Mouse (Mus musculus) intestine, postnatal 0 days (tissue): ENCODE results near the gene Stradb. TPM values are rescaled to one million over a fixed set of nuclear protein-coding genes. Genes with fewer than 3 reads are reported as not detected.

ENCODE experiments used
- ATAC-seq: fragments of 200-750 bp; cut with Nextera tagmentation; 2 replicates; pipeline ENCODE4 v1.8.0; 2017; ENCODE audit warnings: mild to moderate bottlenecking, moderate TSS enrichment, moderate library complexity
- H3K27ac ChIP-seq: fragments of 300-500 bp; sonication (generic); 2 replicates; pipeline ENCODE4 v1.5.1; 2014; ENCODE audit warnings: mild to moderate bottlenecking, low read depth, low read length, moderate library complexity
- H3K27me3 ChIP-seq: fragments of 300-500 bp; sonication (generic); replicated peaks from 2 replicates; pipeline ENCODE4 v1.6.1; 2014; ENCODE audit warnings: low read length, mixed read lengths; ENCODE audit not compliant: control insufficient read depth, insufficient read depth
- H3K36me3 ChIP-seq: fragments of 300-500 bp; sonication (generic); 2 replicates; pipeline ENCODE4 v1.6.1; 2014; ENCODE audit warnings: mild to moderate bottlenecking, moderate library complexity; ENCODE audit not compliant: control insufficient read depth, insufficient read depth
- H3K4me1 ChIP-seq: fragments of 300-500 bp; sonication (generic); replicated peaks from 2 replicates; pipeline ENCODE4 v1.6.1; 2014; ENCODE audit warnings: antibody characterized with exemption, low read length, mixed read lengths; ENCODE audit not compliant: control insufficient read depth, insufficient read depth
- H3K4me2 ChIP-seq: fragments of 300-500 bp; sonication (generic); replicated peaks from 2 replicates; pipeline ENCODE4 v1.6.1; 2014; ENCODE audit warnings: low read depth, mild to moderate bottlenecking, moderate library complexity
- H3K4me3 ChIP-seq: fragments of 300-500 bp; sonication (generic); 2 replicates; pipeline ENCODE4 v1.5.1; 2014; ENCODE audit warnings: low read depth, low read length
- H3K9ac ChIP-seq: fragments of 300-500 bp; sonication (generic); 2 replicates; pipeline ENCODE4 v1.6.1; 2014; ENCODE audit warnings: mild to moderate bottlenecking, low read depth, low read length
- H3K9me3 ChIP-seq: fragments of 300-500 bp; sonication (generic); 2 replicates; pipeline ENCODE4 v1.6.1; 2016; ENCODE audit warnings: mixed run types; ENCODE audit not compliant: control insufficient read depth
- CTCF ChIP-seq: sonication (generic); IDR thresholded peaks from 2 replicates; pipeline ENCODE4 v1.5.1; 2016; ENCODE audit warnings: low read depth, mild to moderate bottlenecking, control low read depth, antibody characterized with exemption, moderate library complexity
- WGBS: fragments of 180-500 bp; shearing (Covaris S2); extraction: QIAGEN DNeasy Blood & Tissue Kit; methylation state at CpG from one replicate; pipeline ENCODE4 v1.1.7; 2014; 5-methylcytosine and 5-hydroxymethylcytosine counted together
- polyA plus RNA-seq: library from polyadenylated mRNA; unstranded; fragments of >200 nt; fragmentation: Nextera tagmentation; extraction: Ambion mirVana; gene quantifications from 2 replicates; pipeline ENCODE4 v1.2.1, GENCODE M21; 2015

The Stradb gene
- polyA plus RNA-seq = 13.1 and 13.9 TPM in 2 replicates

GRCm38 (mm10) chr1:58973366-58974221, at the start of gene Stradb, which contains the start of gene Trak2:
Stradb (plus strand) TSS chr1:58973522.
Trak2 (minus strand) TSS chr1:58973430.
- no peaks in the 10 kb centered on the region for H3K36me3 ChIP-seq
- no peak for TF ChIP-seq CTCF
- H3K27me3 ChIP-seq = no peaks in the 10 kb centered on the region
- H3K4me3 ChIP-seq = peak within 1 kb of the TSS; percentile 95
- H3K9me3 ChIP-seq = no peaks in the 10 kb centered on the region
- H3K9ac ChIP-seq = peak within 1 kb of the TSS; percentile 87
- WGBS = under 1% methylated on average over 54 of the region's 69 CpGs
- H3K27ac ChIP-seq = peak within 1 kb of the TSS; percentile 92
- peak within 1 kb of the TSS; percentile 84 for H3K4me2 ChIP-seq
- ATAC-seq = peak; percentile 96
- 0 out of 2 replicates have a peak, but pooled peaks cover 5% of the 10 kb centered on the region for H3K4me1 ChIP-seq

- no peaks in the 10 kb centered on the region for H3K9me3 ChIP-seq
- no peak overlapping the region for H3K4me2 ChIP-seq
- peaks cover 12% of the 10 kb centered on the region for H3K36me3 ChIP-seq
- no peak for ATAC-seq
- no peak overlapping the region for H3K9ac ChIP-seq
- 90% methylated on average over 5 of the region's 5 CpGs for WGBS
- H3K4me3 ChIP-seq = no peak overlapping the region
- no peak overlapping the region for H3K27ac ChIP-seq
- TF ChIP-seq CTCF = no peak
- H3K4me1 ChIP-seq = no peaks in the 10 kb centered on the region
- H3K27me3 ChIP-seq = no peaks in the 10 kb centered on the region
Observed at GRCm38 (mm10) chr1:58926664-58927063, 46.7 kb upstream of the Stradb start.

- peak; percentile 67 for ATAC-seq
- Histone ChIP-seq H3K4me1 (no peaks in the 10 kb centered on the region), H3K36me3 (peaks cover 4% of the 10 kb centered on the region; the same call in 1 of the 2 replicates), H3K4me3 (no peak overlapping the region), H3K27me3 (no peaks in the 10 kb centered on the region), H3K27ac (peak overlapping the region; percentile 15), H3K4me2 (no peak overlapping the region), H3K9me3 (no peaks in the 10 kb centered on the region), H3K9ac (no peak overlapping the region)
- no peak for TF ChIP-seq CTCF
- 75% methylated on average over 10 of the region's 10 CpGs for WGBS
Observed at GRCm38 (mm10) chr1:58936746-58937605, 36.3 kb upstream of the Stradb start.

- H3K4me2 ChIP-seq = no peak overlapping the region
- H3K4me1 ChIP-seq = no peaks in the 10 kb centered on the region
- no peak overlapping the region for H3K4me3 ChIP-seq
- no peak overlapping the region for H3K9ac ChIP-seq
- H3K36me3 ChIP-seq = peaks cover 4% of the 10 kb centered on the region; the same call in 1 of the 2 replicates
- no peak for TF ChIP-seq CTCF
- no peak overlapping the region for H3K27ac ChIP-seq
- no peaks in the 10 kb centered on the region for H3K27me3 ChIP-seq
- H3K9me3 ChIP-seq = no peaks in the 10 kb centered on the region
- WGBS = 97% methylated on average over 9 of the region's 9 CpGs
- ATAC-seq = no peak
Observed at GRCm38 (mm10) chr1:58937606-58938099, 35.7 kb upstream of the Stradb start.

- Histone ChIP-seq H3K27me3 (no peaks in the 10 kb centered on the region), H3K27ac (peak overlapping the region; percentile 23; the same call in 1 of the 2 replicates), H3K9me3 (no peaks in the 10 kb centered on the region), H3K4me1 (no peaks in the 10 kb centered on the region; the same call in 1 of the 2 replicates), H3K4me2 (no peak overlapping the region), H3K36me3 (peaks cover 9% of the 10 kb centered on the region; the same call in 1 of the 2 replicates), H3K4me3 (no peak overlapping the region), H3K9ac (no peak overlapping the region)
- no peak for ATAC-seq
- WGBS = 87% methylated on average over 2 of the region's 2 CpGs
- no peak for TF ChIP-seq CTCF
Observed at GRCm38 (mm10) chr1:58945523-58945922, 27.8 kb upstream of the Stradb start.
